Mouse (Mus musculus): ENCODE measurements around the gene Vwf. TPM values are rescaled to one million over a fixed set of nuclear protein-coding genes. Genes with fewer than 3 reads are reported as not detected.
A peak's percentile ranks its signal among the peaks of the same experiment; 100 is the strongest.

Gene Vwf
- polyA plus RNA-seq, 1 experiment = 1.2 TPM

DNA sequence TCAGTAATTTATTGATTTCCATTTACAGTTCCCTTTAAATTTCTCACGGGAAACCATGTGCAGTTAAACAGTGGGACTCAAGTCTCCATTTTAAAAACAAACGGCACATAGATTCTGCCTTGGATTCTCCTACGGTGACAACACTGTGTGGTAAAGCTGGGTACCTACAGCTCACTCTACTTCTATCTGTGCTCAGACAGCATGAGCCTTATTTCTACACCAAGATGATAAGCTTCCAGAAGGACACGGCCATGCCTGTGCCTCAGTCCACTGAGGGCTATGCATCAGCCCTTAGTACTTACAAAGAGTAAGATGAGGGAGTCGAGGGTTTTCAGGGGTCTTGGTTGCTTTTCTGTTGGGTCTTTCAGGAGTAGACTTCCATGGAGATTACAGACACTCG is 18.8 kb downstream of the Vwf start:
- TF ChIP-seq POLR2A (IDR thresholded peaks at IDR 0.05; ENCODE audit: insufficient read length, low read depth) (no peak), USF1 (IDR thresholded peaks at IDR 0.05; ENCODE audit: low read depth) (no peak), SRF (IDR thresholded peaks at IDR 0.05; ENCODE audit: control insufficient read depth, insufficient read length, low read depth) (no peak), REST (IDR thresholded peaks at IDR 0.05; ENCODE audit: insufficient read depth, insufficient read length) (no peak), TCF12 (IDR thresholded peaks at IDR 0.05; ENCODE audit: insufficient read depth, poor library complexity, severe bottlenecking) (no peak), MYOD1 (IDR thresholded peaks at IDR 0.05; ENCODE audit: control insufficient read depth in 1 of 3, insufficient read length in 2 of 3, low read depth in 2 of 3) (no peak), CEBPB (IDR thresholded peaks at IDR 0.05; ENCODE audit: insufficient read depth, poor library complexity, severe bottlenecking) (no peak), MYOG (IDR thresholded peaks at IDR 0.05; ENCODE audit: control insufficient read depth in 1 of 3, insufficient read depth in 1 of 3, insufficient read length in 2 of 3, low read depth in 2 of 3) (no peak), MAX (IDR thresholded peaks at IDR 0.05; ENCODE audit: low read depth) (no peak)
- Histone ChIP-seq H3K4me2 (ENCODE audit: low read depth) (no peak overlapping the region), H3K27me3 (ENCODE audit: control insufficient read depth, insufficient read depth, insufficient read length) (no peaks in the 10 kb centered on the region), H3K79me2 (ENCODE audit: control insufficient read depth, insufficient read depth) (no peaks in the 10 kb centered on the region), H3K4me3 (no peak overlapping the region), H3K36me3 (ENCODE audit: control insufficient read depth, insufficient read depth) (no peaks in the 10 kb centered on the region), H3ac (ENCODE audit: control insufficient read depth, insufficient read length) (no peak overlapping the region)

DNA sequence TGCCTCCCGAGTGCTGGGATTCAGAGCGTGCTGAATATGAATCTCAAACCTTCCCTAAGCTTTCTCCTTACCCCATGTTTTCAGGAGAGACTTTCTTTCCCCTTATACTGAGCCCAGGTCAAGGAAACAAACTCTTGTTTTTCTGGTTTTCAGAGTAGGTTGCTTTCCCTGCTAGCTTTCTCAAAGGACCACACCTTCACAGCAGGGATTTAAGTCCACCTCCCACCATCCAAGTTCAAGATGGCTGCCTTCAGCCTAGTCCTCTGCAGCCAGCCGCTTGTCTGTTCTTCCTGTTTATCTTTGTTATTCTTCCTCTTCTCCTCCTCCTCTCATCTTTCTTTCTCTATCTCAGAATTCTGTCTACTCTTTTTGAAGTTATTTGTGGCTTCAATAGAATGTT is 20.1 kb downstream of the Vwf start:
- H3K27me3 ChIP-seq (ENCODE audit: control insufficient read depth, insufficient read depth, insufficient read length) = no peaks in the 10 kb centered on the region
- H3K4me3 ChIP-seq = no peak overlapping the region
- TF ChIP-seq MYOD1 (IDR thresholded peaks at IDR 0.05; ENCODE audit: control insufficient read depth in 1 of 3, insufficient read length in 2 of 3, low read depth in 2 of 3) (no peak), TCF12 (IDR thresholded peaks at IDR 0.05; ENCODE audit: insufficient read depth, poor library complexity, severe bottlenecking) (no peak), CEBPB (IDR thresholded peaks at IDR 0.05; ENCODE audit: insufficient read depth, poor library complexity, severe bottlenecking) (no peak), MAX (IDR thresholded peaks at IDR 0.05; ENCODE audit: low read depth) (no peak)
- H3K36me3 ChIP-seq (ENCODE audit: control insufficient read depth, insufficient read depth) = no peaks in the 10 kb centered on the region
- H3K79me2 ChIP-seq (ENCODE audit: control insufficient read depth, insufficient read depth) = no peaks in the 10 kb centered on the region
- no peak overlapping the region for H3ac ChIP-seq (ENCODE audit: control insufficient read depth, insufficient read length)
- no peak overlapping the region for H3K4me2 ChIP-seq (ENCODE audit: low read depth)

DNA sequence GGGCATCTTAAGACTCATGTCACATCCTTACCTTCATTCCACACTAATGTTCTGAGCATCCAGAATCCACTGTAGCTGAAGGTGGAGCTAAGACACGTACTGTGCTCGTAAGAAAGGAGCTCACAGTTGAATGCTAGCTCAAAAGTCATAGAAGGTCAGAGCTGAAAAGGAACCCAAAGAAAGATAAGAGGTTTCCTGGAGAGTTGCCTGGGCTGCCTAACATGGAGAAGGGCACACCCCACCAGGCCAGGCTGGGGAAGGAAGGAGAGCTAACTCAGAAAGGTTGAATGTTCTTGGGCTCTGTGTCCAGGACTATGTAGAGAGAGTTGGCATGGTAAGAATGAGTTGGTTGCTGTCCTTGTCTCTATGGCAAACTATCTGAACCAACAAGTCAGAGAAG is 21.8 kb downstream of the Vwf start:
- H3K4me2 ChIP-seq (ENCODE audit: low read depth) = no peak overlapping the region
- H3ac ChIP-seq (ENCODE audit: control insufficient read depth, insufficient read length) = no peak overlapping the region
- H3K79me2 ChIP-seq (ENCODE audit: control insufficient read depth, insufficient read depth) = no peaks in the 10 kb centered on the region
- no peaks in the 10 kb centered on the region for H3K36me3 ChIP-seq (ENCODE audit: control insufficient read depth, insufficient read depth)
- no peak overlapping the region for H3K4me3 ChIP-seq
- no peaks in the 10 kb centered on the region for H3K27me3 ChIP-seq (ENCODE audit: control insufficient read depth, insufficient read depth, insufficient read length)
- TF ChIP-seq POLR2AphosphoS2 (IDR thresholded peaks at IDR 0.05; ENCODE audit: insufficient read length, low read depth) (no peak), POLR2A (IDR thresholded peaks at IDR 0.05; ENCODE audit: insufficient read length, low read depth) (no peak), E2F4 (IDR thresholded peaks at IDR 0.05; ENCODE audit: insufficient read depth) (no peak), TCF12 (IDR thresholded peaks at IDR 0.05; ENCODE audit: insufficient read depth, poor library complexity, severe bottlenecking) (no peak), MYOG (IDR thresholded peaks at IDR 0.05; ENCODE audit: control insufficient read depth in 1 of 3, insufficient read depth in 1 of 3, insufficient read length in 2 of 3, low read depth in 2 of 3) (no peak), MYOD1 (IDR thresholded peaks at IDR 0.05; ENCODE audit: control insufficient read depth in 1 of 3, insufficient read length in 2 of 3, low read depth in 2 of 3) (no peak), MAX (IDR thresholded peaks at IDR 0.05; ENCODE audit: low read depth) (no peak), USF1 (IDR thresholded peaks at IDR 0.05; ENCODE audit: low read depth) (no peak), TCF3 (IDR thresholded peaks at IDR 0.05; ENCODE audit: insufficient read length, low read depth) (no peak), SRF (IDR thresholded peaks at IDR 0.05; ENCODE audit: control insufficient read depth, insufficient read length, low read depth) (no peak), REST (IDR thresholded peaks at IDR 0.05; ENCODE audit: insufficient read depth, insufficient read length) (no peak), CEBPB (IDR thresholded peaks at IDR 0.05; ENCODE audit: insufficient read depth, poor library complexity, severe bottlenecking) (no peak)

DNA sequence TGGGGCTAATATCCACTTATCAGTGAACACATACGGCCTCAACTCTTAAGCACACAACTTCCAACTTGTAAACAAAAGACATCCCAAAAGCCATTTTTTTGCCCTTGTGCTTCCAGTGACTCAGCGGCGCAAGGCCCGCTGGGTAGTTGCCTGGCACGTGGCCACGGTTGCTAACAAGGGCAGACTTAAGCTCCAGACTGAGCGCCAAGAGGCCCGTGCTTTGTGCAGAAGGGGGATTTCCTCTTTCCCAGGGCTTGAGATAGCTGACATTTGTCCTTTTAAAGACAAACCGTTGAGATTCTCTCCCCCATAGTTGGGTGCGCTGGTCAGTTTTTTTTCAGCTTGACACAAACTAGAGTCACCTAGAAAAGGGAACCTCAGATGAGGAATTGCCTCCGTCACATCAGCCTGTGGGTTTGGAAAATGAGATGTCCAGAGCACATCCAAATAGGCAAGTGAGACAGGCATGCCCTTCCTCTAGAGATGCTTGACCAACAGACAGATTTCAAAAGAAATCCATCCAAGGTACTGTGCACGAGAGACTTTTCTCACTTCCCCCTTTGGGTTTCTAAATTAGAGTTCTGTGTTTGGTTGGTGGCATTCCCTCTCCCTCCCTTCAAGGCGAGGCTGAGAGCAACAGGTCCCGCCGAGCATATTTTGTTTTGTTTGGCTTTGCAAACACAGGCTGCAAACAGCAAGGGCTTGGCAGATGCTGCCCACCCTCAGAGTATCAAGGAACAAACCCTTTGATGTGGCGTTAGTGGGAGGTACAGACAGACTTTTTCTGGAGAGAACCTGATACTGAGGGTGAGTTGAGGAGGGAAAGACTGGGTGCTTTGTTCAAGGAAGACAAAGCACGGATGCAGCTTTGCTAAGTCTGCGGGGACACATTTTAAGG is 26.0 kb downstream of the Vwf start:
- Histone ChIP-seq H3K4me3 (peak overlapping the region; percentile 16), H3K79me2 (ENCODE audit: control insufficient read depth, insufficient read depth) (no peaks in the 10 kb centered on the region)

More for the DNA sequence above, 26.0 kb downstream of the Vwf start:
- Histone ChIP-seq H3ac (ENCODE audit: control insufficient read depth, insufficient read length) (no peak overlapping the region), H3K36me3 (ENCODE audit: control insufficient read depth, insufficient read depth) (no peaks in the 10 kb centered on the region), H3K27me3 (ENCODE audit: control insufficient read depth, insufficient read depth, insufficient read length) (no peaks in the 10 kb centered on the region), H3K4me2 (ENCODE audit: low read depth) (peak overlapping the region; percentile 97)
- TF ChIP-seq POLR2A (IDR thresholded peaks at IDR 0.05; ENCODE audit: insufficient read length, low read depth) = peak; percentile 21
- TF ChIP-seq POLR2AphosphoS2 (IDR thresholded peaks at IDR 0.05; ENCODE audit: insufficient read length, low read depth) = no peak
- peak; percentile 53 for TF ChIP-seq USF1 (IDR thresholded peaks at IDR 0.05; ENCODE audit: low read depth)
- TF ChIP-seq SRF (IDR thresholded peaks at IDR 0.05; ENCODE audit: control insufficient read depth, insufficient read length, low read depth) = no peak

Data from myocyte (in vitro differentiated cells).